Mouse (Mus musculus): ENCODE results near the gene Aplnr.

DNA sequence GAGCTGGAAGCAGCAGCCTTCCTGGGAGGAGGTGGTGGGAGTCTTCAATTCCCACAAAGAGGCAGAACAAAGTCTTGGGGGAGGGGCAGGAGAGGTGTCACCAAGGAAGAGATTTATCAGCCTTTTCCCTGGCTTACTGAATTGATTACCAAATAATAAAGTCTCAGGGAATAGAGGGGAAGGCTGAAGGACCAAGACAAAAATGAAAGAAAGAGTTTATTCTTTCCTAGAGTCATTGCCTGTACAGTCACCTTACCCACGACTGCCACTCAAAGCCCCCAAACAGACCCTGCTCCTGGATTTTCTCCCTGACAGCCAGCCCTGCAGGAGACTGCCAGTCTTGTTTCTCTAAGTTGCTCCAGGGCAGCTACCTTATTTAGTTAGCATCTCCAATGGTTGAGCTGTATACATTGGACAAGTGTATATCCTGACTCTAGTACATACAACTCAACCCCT is 25.6 kb downstream of the Aplnr start:
- TF ChIP-seq CTCF (conservative IDR thresholded peaks at IDR 0.05; ENCODE audit: low read length) = no peak
- TF ChIP-seq POU5F1 (IDR thresholded peaks at IDR 0.05; ENCODE audit: borderline replicate concordance, low read length) = no peak
